Mouse (Mus musculus) neutrophil, adult 83 days (primary cell): ENCODE measurements around the gene Gm20877. TPM values are rescaled to one million over a fixed set of nuclear protein-coding genes. Genes with fewer than 3 reads are reported as not detected.

Source experiments
- total RNA-seq, 2 experiments: library from RNA; stranded (reverse); gene quantifications; one replicate each; pipeline ENCODE4 v1.2.4; 2023

Gene Gm20877
- not detected for total RNA-seq

DNA sequence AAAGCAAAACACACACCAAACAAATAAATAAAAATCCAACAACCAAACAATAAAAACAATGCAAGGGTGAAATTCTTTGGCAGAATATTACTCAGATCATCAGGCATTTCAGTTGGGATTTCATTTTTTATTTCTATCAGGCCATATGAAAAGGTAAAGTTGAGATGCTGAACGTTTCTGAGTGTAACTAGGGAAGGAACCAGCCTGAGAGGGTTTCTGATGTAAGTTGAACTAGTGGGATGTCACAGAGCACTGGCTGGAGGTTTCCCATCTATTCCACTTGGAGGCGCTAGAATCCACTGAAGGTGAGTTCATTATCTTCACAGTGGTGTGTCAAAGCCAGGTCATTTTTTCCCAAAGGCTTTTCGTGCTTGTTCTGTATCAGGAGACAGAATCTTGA, at the start of gene Gm20877:
Gene Gm20877, plus strand, starts transcription at position 301 of the 400 bp plus-strand sequence.

